Mouse (Mus musculus): ENCODE data around the gene Fancc. TPM values are rescaled to one million over a fixed set of nuclear protein-coding genes. Genes with fewer than 3 reads are reported as not detected.
"Not testable (repeated sequence)": the region's sequence is repeated elsewhere in the genome, so short reads cannot be mapped to it uniquely, and the experiment has no call there.

Gene Fancc
- polyA plus RNA-seq, 1 experiment = 18.4 TPM

- peak overlapping the region; percentile 78 for H3K4me3 ChIP-seq (replicated peaks; ENCODE audit: insufficient read depth, low read depth, low read length)
- no peaks in the 10 kb centered on the region for H3K27me3 ChIP-seq (ENCODE audit: control insufficient read depth, insufficient read depth, low read length)
- H3K4me1 ChIP-seq (ENCODE audit: control insufficient read depth, insufficient read depth, low read length) = 0 out of 2 replicates have a peak, but pooled peaks cover 3% of the 10 kb centered on the region
- DNase-seq = peak; percentile 89 to 92
- under 1% methylated on average over 79 of the region's 82 CpGs for WGBS
- TF ChIP-seq CTCF (IDR thresholded peaks at IDR 0.05; ENCODE audit: borderline replicate concordance, insufficient read depth, low read depth, low read length) = no peak
- TF ChIP-seq POLR2A (IDR thresholded peaks at IDR 0.05; ENCODE audit: borderline replicate concordance, insufficient read depth, low read length) = peak; percentile 65; the same call in 1 of the 2 replicates
- peak overlapping the region; percentile 82 for H3K27ac ChIP-seq (ENCODE audit: insufficient read depth, low read length)
These were observed 65.8 kb downstream of the Fancc start for GRCm38 (mm10) chr13:63431030-63431856.

GRCm38 (mm10) chr13:63430681-63431029 lies 66.4 kb downstream of the Fancc start:
- DNase-seq = no peak

GRCm38 (mm10) chr13:63430206-63430605 lies 66.9 kb downstream of the Fancc start:
- WGBS = 86% methylated on average over 9 of the region's 9 CpGs
- TF ChIP-seq CTCF (IDR thresholded peaks at IDR 0.05; ENCODE audit: borderline replicate concordance, insufficient read depth, low read depth, low read length) (no peak), POLR2A (IDR thresholded peaks at IDR 0.05; ENCODE audit: borderline replicate concordance, insufficient read depth, low read length) (no peak)
- no peak for DNase-seq
- 0 out of 2 replicates have a peak, but pooled peaks cover 3% of the 10 kb centered on the region for H3K4me1 ChIP-seq (ENCODE audit: control insufficient read depth, insufficient read depth, low read length)
- no peaks in the 10 kb centered on the region for H3K27me3 ChIP-seq (ENCODE audit: control insufficient read depth, insufficient read depth, low read length)
- H3K4me3 ChIP-seq (replicated peaks; ENCODE audit: insufficient read depth, low read depth, low read length) = no peak overlapping the region
- H3K27ac ChIP-seq (ENCODE audit: insufficient read depth, low read length) = no peak overlapping the region

More at GRCm38 (mm10) chr13:63430681-63431029, 66.4 kb downstream of the Fancc start:
- peak overlapping the region; percentile 52; the same call in 1 of the 2 replicates for H3K27ac ChIP-seq (ENCODE audit: insufficient read depth, low read length)
- 3% methylated on average over 4 of the region's 4 CpGs for WGBS
- TF ChIP-seq POLR2A (IDR thresholded peaks at IDR 0.05; ENCODE audit: borderline replicate concordance, insufficient read depth, low read length) (no peak), CTCF (IDR thresholded peaks at IDR 0.05; ENCODE audit: borderline replicate concordance, insufficient read depth, low read depth, low read length) (no peak)
- 0 out of 2 replicates have a peak, but pooled peaks cover 3% of the 10 kb centered on the region for H3K4me1 ChIP-seq (ENCODE audit: control insufficient read depth, insufficient read depth, low read length)
- no peaks in the 10 kb centered on the region for H3K27me3 ChIP-seq (ENCODE audit: control insufficient read depth, insufficient read depth, low read length)
- H3K4me3 ChIP-seq (replicated peaks; ENCODE audit: insufficient read depth, low read depth, low read length) = peak overlapping the region; percentile 78

GRCm38 (mm10) chr13:63428211-63428610 lies 68.9 kb downstream of the Fancc start:
- not testable (repeated sequence) for H3K4me1 ChIP-seq (ENCODE audit: control insufficient read depth, insufficient read depth, low read length); H3K27me3 ChIP-seq (ENCODE audit: control insufficient read depth, insufficient read depth, low read length); DNase-seq; H3K27ac ChIP-seq (ENCODE audit: insufficient read depth, low read length); H3K4me3 ChIP-seq (replicated peaks; ENCODE audit: insufficient read depth, low read depth, low read length)
- WGBS = 95% methylated on average over 5 of the region's 5 CpGs

GRCm38 (mm10) chr13:63423060-63423459 lies 74.0 kb downstream of the Fancc start:
- Histone ChIP-seq H3K4me1 (ENCODE audit: control insufficient read depth, insufficient read depth, low read length) (no peaks in the 10 kb centered on the region; the same call in 1 of the 2 replicates), H3K4me3 (replicated peaks; ENCODE audit: insufficient read depth, low read depth, low read length) (no peak overlapping the region), H3K27me3 (ENCODE audit: control insufficient read depth, insufficient read depth, low read length) (no peaks in the 10 kb centered on the region), H3K27ac (ENCODE audit: insufficient read depth, low read length) (no peak overlapping the region)
- TF ChIP-seq CTCF (IDR thresholded peaks at IDR 0.05; ENCODE audit: borderline replicate concordance, insufficient read depth, low read depth, low read length) (no peak), POLR2A (IDR thresholded peaks at IDR 0.05; ENCODE audit: borderline replicate concordance, insufficient read depth, low read length) (no peak)
- no peak for DNase-seq
- WGBS = 96% methylated on average over 2 of the region's 2 CpGs

- no peak for TF ChIP-seq CTCF (IDR thresholded peaks at IDR 0.05; ENCODE audit: borderline replicate concordance, insufficient read depth, low read depth, low read length)
- no peak for TF ChIP-seq POLR2A (IDR thresholded peaks at IDR 0.05; ENCODE audit: borderline replicate concordance, insufficient read depth, low read length)
- no peak overlapping the region for H3K27ac ChIP-seq (ENCODE audit: insufficient read depth, low read length)
- DNase-seq = no peak
- H3K27me3 ChIP-seq (ENCODE audit: control insufficient read depth, insufficient read depth, low read length) = no peaks in the 10 kb centered on the region
- no peaks in the 10 kb centered on the region; the same call in 1 of the 2 replicates for H3K4me1 ChIP-seq (ENCODE audit: control insufficient read depth, insufficient read depth, low read length)
- no peak overlapping the region for H3K4me3 ChIP-seq (replicated peaks; ENCODE audit: insufficient read depth, low read depth, low read length)
These were observed 75.9 kb downstream of the Fancc start for GRCm38 (mm10) chr13:63421225-63421624.

- 60% methylated on average over 2 of the region's 2 CpGs for WGBS
- H3K4me3 ChIP-seq (replicated peaks; ENCODE audit: insufficient read depth, low read depth, low read length) = no peak overlapping the region
- no peak for DNase-seq
- no peaks in the 10 kb centered on the region; the same call in 1 of the 2 replicates for H3K4me1 ChIP-seq (ENCODE audit: control insufficient read depth, insufficient read depth, low read length)
- no peak for TF ChIP-seq POLR2A (IDR thresholded peaks at IDR 0.05; ENCODE audit: borderline replicate concordance, insufficient read depth, low read length)
- TF ChIP-seq CTCF (IDR thresholded peaks at IDR 0.05; ENCODE audit: borderline replicate concordance, insufficient read depth, low read depth, low read length) = no peak
- H3K27me3 ChIP-seq (ENCODE audit: control insufficient read depth, insufficient read depth, low read length) = no peaks in the 10 kb centered on the region
- H3K27ac ChIP-seq (ENCODE audit: insufficient read depth, low read length) = no peak overlapping the region
These were observed 78.9 kb downstream of the Fancc start for GRCm38 (mm10) chr13:63418148-63418547.

- no peak overlapping the region for H3K27ac ChIP-seq (ENCODE audit: insufficient read depth, low read length)
- H3K27me3 ChIP-seq (ENCODE audit: control insufficient read depth, insufficient read depth, low read length) = no peaks in the 10 kb centered on the region
- no peak for DNase-seq
- no peak for TF ChIP-seq POLR2A (IDR thresholded peaks at IDR 0.05; ENCODE audit: borderline replicate concordance, insufficient read depth, low read length)
- TF ChIP-seq CTCF (IDR thresholded peaks at IDR 0.05; ENCODE audit: borderline replicate concordance, insufficient read depth, low read depth, low read length) = no peak
- no peaks in the 10 kb centered on the region; the same call in 1 of the 2 replicates for H3K4me1 ChIP-seq (ENCODE audit: control insufficient read depth, insufficient read depth, low read length)
- no peak overlapping the region for H3K4me3 ChIP-seq (replicated peaks; ENCODE audit: insufficient read depth, low read depth, low read length)
- 72% methylated on average over 3 of the region's 3 CpGs for WGBS
These were observed 80.3 kb downstream of the Fancc start for GRCm38 (mm10) chr13:63416824-63417223.
